Mouse (Mus musculus): ENCODE data around the gene Poldip2. TPM values are rescaled to one million over a fixed set of nuclear protein-coding genes. Genes with fewer than 3 reads are reported as not detected.

Gene Poldip2
- total and polyA plus RNA-seq, 2 experiments from 2014 or later: 134 to 165 TPM

- Histone ChIP-seq H3K27me3 (ENCODE audit: insufficient read depth, low read length) (no peaks in the 10 kb centered on the region), H3K9ac (replicated peaks; ENCODE audit: low read length) (peak overlapping the region; percentile 59; the same call in 1 of the 2 replicates), H3K4me1 (ENCODE audit: insufficient read depth, low read length) (peaks cover 11% of the 10 kb centered on the region), H3K9me3 (ENCODE audit: low read length) (no peaks in the 10 kb centered on the region), H3K4me2 (ENCODE audit: low read depth, low read length) (peak overlapping the region; percentile 78), H3K36me3 (ENCODE audit: insufficient read depth, low read length) (peaks cover 3% of the 10 kb centered on the region; the same call in 1 of the 2 replicates), H3K27ac (peak overlapping the region; percentile 83; the same call in 1 of the 2 replicates), H3K4me3 (ENCODE audit: low read length) (peak overlapping the region; percentile 55)
- ATAC-seq: no peak
- peak; percentile 15 for DNase-seq (ENCODE audit: low spot score)
- no peak for TF ChIP-seq CTCF (IDR thresholded peaks at IDR 0.05; ENCODE audit: low read depth)
- WGBS: 42% methylated on average over 23 of the region's 23 CpGs
Measured at GRCm38 (mm10) chr11:78466242-78466912, 45.6 kb upstream of the Poldip2 start.

GRCm38 (mm10) chr11:78467515-78467914 is 44.5 kb upstream of the Poldip2 start:
- H3K36me3 ChIP-seq (ENCODE audit: insufficient read depth, low read length): peaks cover 8% of the 10 kb centered on the region; the same call in 1 of the 2 replicates
- H3K4me3 ChIP-seq (ENCODE audit: low read length): no peak overlapping the region
- H3K9ac ChIP-seq (replicated peaks; ENCODE audit: low read length): no peak overlapping the region
- DNase-seq (ENCODE audit: low spot score) (no peak), ATAC-seq (no peak)
- TF ChIP-seq CTCF (IDR thresholded peaks at IDR 0.05; ENCODE audit: low read depth): no peak
- WGBS: 90% methylated on average over 7 of the region's 7 CpGs
- no peaks in the 10 kb centered on the region for H3K9me3 ChIP-seq (ENCODE audit: low read length)
- H3K4me1 ChIP-seq (ENCODE audit: insufficient read depth, low read length): peaks cover 11% of the 10 kb centered on the region
- no peak overlapping the region for H3K4me2 ChIP-seq (ENCODE audit: low read depth, low read length)
- H3K27ac ChIP-seq: no peak overlapping the region
- no peaks in the 10 kb centered on the region for H3K27me3 ChIP-seq (ENCODE audit: insufficient read depth, low read length)

GRCm38 (mm10) chr11:78467932-78468331 is 44.1 kb upstream of the Poldip2 start:
- H3K27me3 ChIP-seq (ENCODE audit: insufficient read depth, low read length): no peaks in the 10 kb centered on the region
- H3K9me3 ChIP-seq (ENCODE audit: low read length): no peaks in the 10 kb centered on the region
- peaks cover 8% of the 10 kb centered on the region; the same call in 1 of the 2 replicates for H3K36me3 ChIP-seq (ENCODE audit: insufficient read depth, low read length)
- no peak for DNase-seq (ENCODE audit: low spot score)
- H3K4me3 ChIP-seq (ENCODE audit: low read length): no peak overlapping the region
- H3K27ac ChIP-seq: no peak overlapping the region
- no peak for TF ChIP-seq CTCF (IDR thresholded peaks at IDR 0.05; ENCODE audit: low read depth)
- H3K4me2 ChIP-seq (ENCODE audit: low read depth, low read length): no peak overlapping the region
- ATAC-seq: no peak
- WGBS: 73% methylated on average over 3 of the region's 3 CpGs
- no peak overlapping the region for H3K9ac ChIP-seq (replicated peaks; ENCODE audit: low read length)
- H3K4me1 ChIP-seq (ENCODE audit: insufficient read depth, low read length): peaks cover 11% of the 10 kb centered on the region

- TF ChIP-seq CTCF (IDR thresholded peaks at IDR 0.05; ENCODE audit: low read depth): no peak
- Histone ChIP-seq H3K9me3 (ENCODE audit: low read length) (no peaks in the 10 kb centered on the region), H3K4me2 (ENCODE audit: low read depth, low read length) (no peak overlapping the region), H3K9ac (replicated peaks; ENCODE audit: low read length) (no peak overlapping the region), H3K36me3 (ENCODE audit: insufficient read depth, low read length) (peaks cover 19% of the 10 kb centered on the region; the same call in 1 of the 2 replicates), H3K4me3 (ENCODE audit: low read length) (no peak overlapping the region), H3K4me1 (ENCODE audit: insufficient read depth, low read length) (peaks cover 3% of the 10 kb centered on the region), H3K27me3 (ENCODE audit: insufficient read depth, low read length) (no peaks in the 10 kb centered on the region), H3K27ac (no peak overlapping the region)
- DNase-seq (ENCODE audit: low spot score) (no peak), ATAC-seq (no peak)
- 90% methylated on average over 10 of the region's 10 CpGs for WGBS
Measured at GRCm38 (mm10) chr11:78471326-78472103, 40.5 kb upstream of the Poldip2 start.

GRCm38 (mm10) chr11:78475289-78475688 is 36.7 kb upstream of the Poldip2 start:
- Histone ChIP-seq H3K4me2 (ENCODE audit: low read depth, low read length) (no peak overlapping the region), H3K4me1 (ENCODE audit: insufficient read depth, low read length) (no peaks in the 10 kb centered on the region), H3K9ac (replicated peaks; ENCODE audit: low read length) (no peak overlapping the region), H3K36me3 (ENCODE audit: insufficient read depth, low read length) (peaks cover 23% of the 10 kb centered on the region; the same call in 1 of the 2 replicates), H3K27ac (no peak overlapping the region), H3K4me3 (ENCODE audit: low read length) (no peak overlapping the region), H3K9me3 (ENCODE audit: low read length) (no peaks in the 10 kb centered on the region), H3K27me3 (ENCODE audit: insufficient read depth, low read length) (no peaks in the 10 kb centered on the region)
- DNase-seq (ENCODE audit: low spot score) (no peak), ATAC-seq (no peak)
- TF ChIP-seq CTCF (IDR thresholded peaks at IDR 0.05; ENCODE audit: low read depth): no peak
- WGBS: 79% methylated on average over 3 of the region's 3 CpGs

- no peak overlapping the region for H3K9ac ChIP-seq (replicated peaks; ENCODE audit: low read length)
- H3K36me3 ChIP-seq (ENCODE audit: insufficient read depth, low read length): peaks cover 24% of the 10 kb centered on the region
- 59% methylated on average over 7 of the region's 7 CpGs for WGBS
- no peak for TF ChIP-seq CTCF (IDR thresholded peaks at IDR 0.05; ENCODE audit: low read depth)
- no peak for ATAC-seq
- no peaks in the 10 kb centered on the region for H3K4me1 ChIP-seq (ENCODE audit: insufficient read depth, low read length)
- H3K27me3 ChIP-seq (ENCODE audit: insufficient read depth, low read length): no peaks in the 10 kb centered on the region
- no peak overlapping the region for H3K27ac ChIP-seq
- no peak for DNase-seq (ENCODE audit: low spot score)
- H3K4me2 ChIP-seq (ENCODE audit: low read depth, low read length): no peak overlapping the region
- no peak overlapping the region for H3K4me3 ChIP-seq (ENCODE audit: low read length)
- no peaks in the 10 kb centered on the region for H3K9me3 ChIP-seq (ENCODE audit: low read length)
Measured at GRCm38 (mm10) chr11:78483639-78484038, 28.4 kb upstream of the Poldip2 start.

All from hindbrain, postnatal 0 days (tissue).